Mouse (Mus musculus): ENCODE results near the gene Tspan31.

The Tspan31 gene

DNA sequence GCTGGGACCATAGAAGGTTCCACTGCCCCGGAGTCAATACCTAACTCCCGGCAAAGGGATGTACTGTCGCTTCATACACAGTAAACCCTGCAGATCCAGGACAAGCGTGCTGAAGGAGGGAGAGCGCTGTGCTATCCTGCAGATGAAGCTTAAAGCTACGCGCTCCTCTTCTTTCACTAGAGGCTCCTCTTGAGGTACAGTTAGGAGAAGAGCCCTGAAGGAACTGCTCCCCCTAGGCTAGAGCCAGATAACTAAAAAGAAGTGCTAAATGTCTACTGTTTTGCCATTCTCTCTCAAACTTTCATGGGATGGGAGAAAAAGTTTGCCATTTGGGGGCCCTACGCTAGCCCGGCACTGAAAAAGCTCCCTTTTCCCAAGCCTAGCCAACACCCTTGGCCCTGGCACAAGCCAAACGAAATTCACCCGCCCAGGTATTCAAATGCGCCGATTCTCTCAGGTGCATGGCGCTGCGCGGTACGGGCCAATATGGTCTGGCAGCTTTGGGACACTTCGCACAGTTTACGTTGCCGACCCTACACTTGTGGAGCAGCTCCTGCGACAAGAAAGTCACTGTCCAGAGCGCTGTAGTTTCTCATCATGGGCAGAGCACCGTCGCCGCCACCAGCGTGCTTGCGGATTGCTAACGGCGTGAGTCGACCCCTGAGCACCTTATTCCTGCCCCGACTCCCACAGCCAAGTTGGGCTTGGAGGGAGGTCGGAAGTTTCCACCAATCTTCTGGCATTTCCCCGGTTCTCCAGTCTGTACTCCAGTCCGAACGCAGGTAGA, 21.3 kb downstream of the Tspan31 start:
- in situ Hi-C loops (cut with MboI; ENCODE audit: unreplicated experiment in 2 of 2) = no loop called here

DNA sequence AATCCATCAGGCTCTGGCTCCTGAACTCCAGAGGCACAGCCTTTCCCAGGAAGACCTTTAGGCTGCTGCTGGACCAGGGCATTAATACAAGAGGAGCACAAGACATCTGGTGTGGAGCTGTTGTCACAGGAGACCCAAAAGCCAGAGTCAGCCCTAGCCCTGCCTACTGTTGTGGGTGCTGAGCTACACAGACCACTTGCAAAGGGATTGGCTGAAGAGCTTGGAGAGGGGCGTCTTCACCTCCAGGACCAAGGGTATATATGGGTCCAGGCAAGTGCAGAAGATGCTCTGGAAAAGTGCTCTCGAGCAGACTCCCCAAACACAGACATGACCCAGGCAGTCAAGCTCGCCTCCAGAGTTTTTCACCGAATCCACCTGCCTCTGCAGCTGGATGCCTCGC, 22.1 kb downstream of the Tspan31 start, which contains the start of gene Cyp27b1:
TSS of gene Cyp27b1 (plus strand) at position 297 of the 400 bp plus-strand sequence.
- in situ Hi-C loops (cut with MboI; ENCODE audit: unreplicated experiment in 2 of 2) = no loop called here

DNA sequence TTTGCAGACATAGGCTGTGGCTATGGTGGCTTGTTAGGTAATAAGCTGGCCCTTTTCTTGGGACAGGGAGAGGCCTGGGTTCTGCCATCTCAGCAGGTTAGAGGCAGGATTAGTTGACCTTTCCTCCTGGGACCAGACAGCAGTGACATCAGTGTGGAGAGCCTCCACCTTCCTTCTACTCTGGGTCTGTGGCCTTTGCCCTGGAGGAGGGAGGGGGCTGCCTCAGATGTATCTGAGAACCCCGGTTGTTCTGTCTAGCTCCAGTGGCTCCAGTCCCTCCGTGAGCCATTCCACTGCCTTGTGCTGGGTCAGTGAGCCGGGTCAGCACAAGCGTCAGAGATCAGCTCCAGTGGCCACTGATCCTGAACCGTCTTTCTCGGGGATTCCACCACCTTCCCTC, 26.9 kb downstream of the Tspan31 start:
- in situ Hi-C loops (cut with MboI; ENCODE audit: unreplicated experiment in 2 of 2) = no loop called here

DNA sequence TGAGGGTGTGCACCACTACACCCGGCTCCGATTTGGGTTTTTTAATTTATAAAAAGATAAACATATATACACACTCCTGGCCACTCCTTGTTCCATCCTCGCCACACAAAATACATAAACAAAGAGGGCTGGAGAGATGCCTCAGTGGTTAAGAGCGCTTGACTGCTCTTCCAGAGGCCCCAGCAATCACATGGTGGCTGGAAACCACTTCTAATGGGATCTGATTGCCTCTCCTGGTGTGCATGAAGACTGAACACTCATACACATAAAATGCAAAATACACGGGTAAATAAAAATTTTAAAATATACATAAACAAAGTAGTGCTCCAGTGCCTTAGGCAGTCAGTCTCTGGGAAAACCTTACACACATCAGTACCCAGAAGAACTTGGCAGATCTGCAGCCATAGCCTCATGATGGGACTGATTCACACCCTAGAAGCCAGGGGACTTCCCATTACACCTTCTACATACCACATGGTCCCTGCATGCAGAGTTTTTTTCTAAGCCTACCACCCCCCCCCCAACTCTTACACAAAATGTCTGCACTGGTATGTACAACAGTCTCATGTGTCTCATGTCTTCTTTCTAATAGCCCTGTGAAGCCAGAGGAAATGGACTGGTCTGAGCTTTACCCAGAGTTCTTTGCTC, 27.5 kb downstream of the Tspan31 start:
- in situ Hi-C loops (cut with MboI; ENCODE audit: unreplicated experiment in 2 of 2) = no loop called here

DNA sequence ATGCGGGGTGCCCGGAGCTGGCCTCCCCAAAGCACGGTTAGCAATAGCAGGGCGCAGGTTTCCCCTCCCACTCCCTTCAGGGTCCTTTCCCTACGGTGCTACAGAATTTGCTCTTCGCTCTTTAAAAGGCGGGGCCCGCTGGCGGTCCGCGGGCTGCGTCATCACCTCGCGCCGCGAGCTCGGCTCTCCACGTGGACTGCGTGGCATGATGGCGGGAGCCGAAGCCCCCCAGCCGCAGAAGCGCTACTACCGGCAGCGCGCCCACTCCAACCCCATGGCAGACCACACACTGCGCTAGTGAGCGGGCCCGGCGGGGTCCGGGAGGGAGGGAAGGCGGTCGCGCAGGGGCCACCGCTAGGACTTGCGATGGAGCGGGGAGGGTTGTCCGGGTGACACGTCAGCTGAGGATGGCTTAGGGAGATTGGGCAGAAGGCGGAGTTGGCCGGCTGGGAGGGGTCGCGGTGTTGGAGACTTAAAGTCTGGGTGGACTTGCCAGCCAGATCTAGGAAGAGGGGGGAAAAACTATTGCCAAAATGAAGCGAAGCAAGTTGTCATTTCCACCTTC, 28.2 kb downstream of the Tspan31 start:
- in situ Hi-C loops (cut with MboI; ENCODE audit: unreplicated experiment in 2 of 2) = no loop called here

DNA sequence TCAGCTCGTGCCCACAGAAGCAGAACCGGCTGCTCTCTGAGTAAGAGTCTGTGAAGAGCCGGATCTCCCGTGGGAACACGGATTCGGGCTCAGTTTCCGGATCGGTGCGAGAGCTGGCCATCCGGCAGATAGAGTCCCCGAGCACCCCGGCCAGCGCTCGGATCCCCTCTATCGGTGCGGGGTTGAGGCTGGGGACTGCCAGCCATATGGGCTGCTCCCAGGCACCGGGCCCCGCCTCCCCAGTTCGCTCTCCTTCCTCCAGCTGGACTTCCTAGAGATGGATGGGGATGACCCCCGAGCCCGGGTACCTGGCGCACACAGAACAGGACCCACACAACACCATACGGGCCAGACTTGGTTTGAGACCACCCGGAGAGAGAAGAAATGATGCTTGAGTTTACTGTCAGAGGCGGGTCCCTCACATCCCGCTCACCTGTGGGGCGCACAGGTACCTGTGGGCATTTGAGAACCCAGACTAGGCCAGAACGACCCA, 28.7 kb downstream of the Tspan31 start, which contains the start of the genes Mettl1 and Eef1akmt3:
TSS of gene Mettl1 (plus strand) at position 141 of the 493 bp plus-strand sequence.
TSS of gene Eef1akmt3 (minus strand) at position 240 of the 493 bp plus-strand sequence.
- in situ Hi-C loops (cut with MboI; ENCODE audit: unreplicated experiment in 2 of 2) = no loop called here

DNA sequence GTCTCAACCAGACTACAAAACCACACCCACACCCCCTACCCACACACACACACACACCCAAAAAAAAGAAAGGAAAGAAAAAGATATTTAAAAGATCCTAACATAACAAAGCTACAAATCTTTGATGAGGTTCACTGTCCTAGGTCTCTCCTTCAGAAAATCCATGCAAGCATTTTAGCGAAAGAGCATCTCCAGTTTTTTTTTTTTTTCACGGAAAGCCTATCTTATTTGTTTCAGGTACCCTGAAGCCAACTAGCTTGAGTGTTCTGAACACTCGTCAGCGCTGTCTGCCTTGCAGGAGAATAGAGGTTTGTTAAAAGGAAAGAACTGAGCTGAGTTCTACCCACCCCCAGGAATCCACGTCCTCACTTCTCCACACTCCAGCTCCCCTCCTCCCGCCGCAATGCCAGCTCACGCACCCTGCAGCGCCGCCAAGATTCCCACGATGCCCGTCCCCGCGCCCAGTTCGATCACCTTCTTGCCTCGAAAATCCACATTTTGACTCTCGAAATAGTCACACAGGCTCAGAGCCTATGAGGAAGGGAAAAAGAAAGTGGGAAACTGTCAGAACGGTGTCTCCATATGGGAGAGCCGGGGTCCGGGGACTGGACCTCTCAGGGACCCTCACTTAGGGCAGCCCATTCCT, 29.4 kb downstream of the Tspan31 start:
- in situ Hi-C loops (cut with MboI; ENCODE audit: unreplicated experiment in 2 of 2) = no loop called here

DNA sequence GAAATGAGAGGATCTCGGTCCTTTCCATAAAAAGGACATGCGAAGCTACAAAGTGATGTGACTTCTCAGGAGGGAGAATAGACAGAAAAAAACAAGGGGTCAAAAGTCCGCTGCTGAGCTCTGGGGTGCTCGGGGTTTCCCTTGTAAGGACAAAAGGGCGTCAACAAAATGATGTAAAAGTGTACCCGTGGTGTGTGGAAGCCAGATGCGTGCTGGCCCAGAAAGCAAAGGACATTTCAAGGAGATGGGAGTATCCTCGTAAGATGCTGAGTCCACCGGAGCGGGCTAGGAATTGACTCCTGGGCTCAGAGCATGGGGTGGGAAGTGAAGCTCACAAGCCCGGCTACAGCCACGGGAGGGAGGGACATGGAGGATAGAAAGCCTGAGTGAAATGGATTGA, 32.4 kb downstream of the Tspan31 start:
- in situ Hi-C loops (cut with MboI; ENCODE audit: unreplicated experiment in 2 of 2) = no loop called here

DNA sequence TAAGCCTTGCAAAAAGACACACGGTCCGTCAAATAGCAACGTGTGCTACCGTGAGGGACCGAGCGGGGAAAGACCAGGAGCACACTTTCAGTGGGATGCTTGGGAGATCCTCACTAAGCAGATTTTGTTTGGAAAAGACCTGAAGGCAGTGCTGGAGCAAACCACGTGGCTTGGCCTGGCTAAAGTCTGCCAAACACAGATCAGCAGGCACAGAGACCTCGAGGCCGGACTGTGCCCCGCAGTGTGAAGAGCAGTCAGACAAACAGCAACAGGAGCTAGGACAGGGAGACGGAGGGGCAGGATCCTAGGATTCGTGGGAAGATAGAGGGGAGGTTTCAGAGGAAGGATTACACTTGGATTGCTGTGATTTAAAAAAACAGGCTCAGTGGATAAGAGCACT, 33.8 kb downstream of the Tspan31 start:
- in situ Hi-C loops (cut with MboI; ENCODE audit: unreplicated experiment in 2 of 2) = no loop called here

DNA sequence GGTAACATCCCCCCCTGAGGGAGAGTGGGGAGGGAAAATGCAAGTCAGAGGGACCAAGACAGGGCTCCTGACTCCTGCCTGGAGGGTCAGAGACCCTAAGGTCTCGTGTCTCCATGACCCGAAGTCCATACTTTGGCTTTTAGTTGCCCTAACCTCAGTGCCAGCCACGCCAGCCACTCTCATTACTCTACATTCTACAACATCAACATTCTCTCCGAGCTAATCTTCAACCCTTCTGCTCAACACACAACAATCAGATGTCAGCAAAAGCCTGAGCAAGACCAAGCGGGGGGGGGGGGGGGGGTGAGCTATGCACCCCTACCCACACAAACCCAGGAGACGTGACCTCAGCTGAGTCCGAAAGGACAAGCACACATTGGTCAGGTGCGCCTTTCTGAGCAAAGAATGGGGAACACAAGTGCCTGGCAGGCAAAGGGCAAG, 36.7 kb downstream of the Tspan31 start:
- in situ Hi-C loops (cut with MboI; ENCODE audit: unreplicated experiment in 2 of 2) = loop anchor here (5.0 kb wide), 1 partner anchor 116 kb away; no protein-coding TSS in a partner anchor

DNA sequence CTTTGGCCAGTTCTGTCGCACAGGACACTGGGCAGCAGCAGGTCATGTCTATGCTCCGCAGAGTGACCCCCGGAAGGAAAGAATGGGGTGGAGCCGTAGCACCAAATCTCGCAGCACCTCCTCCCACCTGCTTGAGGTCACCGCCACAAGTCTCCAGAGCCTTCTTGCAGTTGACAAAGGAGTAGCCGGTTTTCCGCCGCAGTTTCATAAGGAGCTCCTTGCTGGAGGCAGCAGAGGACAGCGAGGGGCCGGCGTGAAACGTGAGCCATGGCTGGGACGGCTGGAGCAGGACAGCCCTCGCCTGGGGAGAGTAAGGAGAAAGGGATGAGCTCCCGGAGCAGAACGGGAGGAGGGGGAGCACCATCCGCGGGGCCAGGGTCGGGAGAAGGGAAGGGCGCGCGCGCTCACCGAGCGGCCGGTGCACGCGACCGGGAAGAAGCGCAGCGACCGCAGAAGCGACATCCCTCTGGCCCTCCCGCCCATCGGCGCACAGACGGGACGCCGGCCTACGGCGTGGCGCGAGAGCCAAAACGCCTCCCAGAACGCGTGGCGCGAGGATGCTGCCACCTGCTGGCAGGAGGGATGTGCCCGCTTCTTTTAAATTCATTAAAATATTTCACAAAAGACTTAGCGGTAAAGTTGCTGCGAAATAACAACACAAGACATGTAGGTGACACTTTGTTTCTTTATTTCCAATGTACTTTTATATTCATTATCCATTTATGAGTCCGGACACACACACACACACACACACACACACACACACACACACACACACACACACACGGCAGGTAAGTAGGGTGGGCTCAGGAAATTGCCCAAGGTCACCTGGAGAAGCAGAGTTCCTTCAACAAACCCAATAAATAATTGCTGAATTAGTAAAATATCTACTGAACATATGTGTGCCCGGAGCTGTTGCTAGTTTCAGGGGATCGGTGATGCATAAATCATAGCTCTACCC, 39.4 kb downstream of the Tspan31 start, which contains the start of gene Tsfm:
TSS of gene Tsfm (minus strand) at position 505 of the 961 bp plus-strand sequence.
- in situ Hi-C loops (cut with MboI; ENCODE audit: unreplicated experiment in 2 of 2) = loop anchor here (5.0 kb wide), 1 partner anchor 113 kb away; no protein-coding TSS in a partner anchor

DNA sequence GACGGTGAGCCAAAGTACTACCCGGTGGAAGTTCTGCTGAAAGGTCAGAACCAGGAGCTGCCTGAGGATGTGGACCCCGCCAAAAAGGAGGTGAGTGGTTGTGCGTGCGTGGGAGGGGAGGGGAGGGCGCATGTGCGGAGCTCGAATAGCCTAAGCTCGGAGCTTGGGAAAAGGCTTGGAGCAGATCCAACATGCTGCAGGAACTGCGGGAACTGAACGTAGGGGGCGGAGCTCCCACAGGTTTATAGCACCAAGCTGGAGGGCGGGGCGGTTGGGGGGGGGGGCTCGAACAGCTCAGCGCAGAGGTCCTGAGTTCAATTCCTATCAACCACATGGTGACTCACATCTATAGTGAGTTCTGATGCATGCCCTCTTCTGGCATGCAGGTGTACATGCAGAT, 51.6 kb downstream of the Tspan31 start:
- in situ Hi-C loops (cut with MboI; ENCODE audit: unreplicated experiment in 2 of 2) = no loop called here

Data from v-Abl transformed pro-B cells (cell line).